Mouse (Mus musculus): ENCODE results near the gene Ddx41.

- TF ChIP-seq CTCF (IDR thresholded peaks at IDR 0.05; ENCODE audit: borderline replicate concordance, extremely low read depth, insufficient read depth, insufficient read length), result no peak
- TF ChIP-seq POLR2A (IDR thresholded peaks at IDR 0.05; ENCODE audit: borderline replicate concordance, extremely low read depth, insufficient read depth, insufficient read length, poor library complexity, severe bottlenecking), result no peak
These were observed 663 bp downstream of the Ddx41 start for GRCm38 (mm10) chr13:55535796-55536193.

Measured in brain, embryonic 14.5 days (tissue).